Mouse (Mus musculus): Measurements from ENCODE around the gene Rtl1. TPM values are rescaled to one million over a fixed set of nuclear protein-coding genes. Genes with fewer than 3 reads are reported as not detected.

The Rtl1 gene
- polyA plus RNA-seq, 1 experiment = not detected

DNA sequence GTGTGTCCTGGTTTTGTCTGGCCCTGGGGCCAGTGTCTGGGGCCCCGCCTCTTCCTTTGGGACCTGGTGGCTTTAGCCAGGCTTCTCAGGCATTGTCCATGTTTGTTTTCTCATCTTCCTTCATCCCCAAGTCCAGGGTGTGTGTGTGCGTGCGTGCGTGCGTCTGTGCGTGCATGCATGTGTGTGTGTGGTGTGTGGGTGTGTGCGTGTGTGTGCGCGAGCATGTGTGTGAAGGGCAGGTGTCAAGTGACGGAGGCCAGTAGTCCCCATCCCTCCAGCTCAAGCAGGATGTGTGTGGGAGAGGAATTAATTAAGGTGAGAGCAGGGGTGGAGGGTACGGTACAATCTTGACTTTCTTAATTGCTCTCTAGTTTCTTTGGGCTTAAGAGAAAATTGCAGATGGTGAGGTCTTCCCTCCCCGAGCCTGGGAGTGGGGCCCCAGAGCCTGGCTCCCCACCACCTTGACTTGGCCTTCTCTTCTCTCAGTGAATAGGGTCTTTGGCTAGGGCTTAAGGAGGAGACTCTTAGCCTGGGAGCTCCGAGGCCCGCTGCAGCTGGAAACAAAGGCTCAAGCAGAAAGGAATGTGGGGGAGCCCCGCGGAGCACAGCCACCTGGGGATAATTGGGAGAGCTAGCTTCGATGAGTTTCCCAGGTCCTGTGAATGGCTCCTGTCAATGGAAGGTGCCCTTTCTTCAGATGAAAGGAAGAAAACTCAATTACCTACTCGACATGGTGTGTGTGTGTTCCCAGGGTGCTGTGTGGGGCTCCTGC lies 47.2 kb downstream of the Rtl1 start:
- DNase-seq (ENCODE audit: low read depth in 1 of 2, low spot score in 2 of 2) = no peak
- H3K4me1 ChIP-seq (ENCODE audit: control insufficient read depth, insufficient read depth, insufficient read length) = no peaks in the 10 kb centered on the region
- H3K27ac ChIP-seq (ENCODE audit: insufficient read depth, low read length) = no peak overlapping the region
- no peaks in the 10 kb centered on the region for H3K36me3 ChIP-seq (ENCODE audit: control insufficient read depth, insufficient read depth, low read length)
- no peak overlapping the region for H3K4me3 ChIP-seq (ENCODE audit: extremely low read depth, insufficient read depth, insufficient read length)
- 82% methylated on average over 18 of the region's 18 CpGs for WGBS
- H3K27me3 ChIP-seq (ENCODE audit: control insufficient read depth, insufficient read depth, low read length) = no peaks in the 10 kb centered on the region
- no peak for TF ChIP-seq POLR2A (IDR thresholded peaks at IDR 0.05; ENCODE audit: low read depth, low read length)
- TF ChIP-seq CTCF (IDR thresholded peaks at IDR 0.05; ENCODE audit: extremely low read depth, insufficient read depth, insufficient read length, insufficient replicate concordance) = no peak

DNA sequence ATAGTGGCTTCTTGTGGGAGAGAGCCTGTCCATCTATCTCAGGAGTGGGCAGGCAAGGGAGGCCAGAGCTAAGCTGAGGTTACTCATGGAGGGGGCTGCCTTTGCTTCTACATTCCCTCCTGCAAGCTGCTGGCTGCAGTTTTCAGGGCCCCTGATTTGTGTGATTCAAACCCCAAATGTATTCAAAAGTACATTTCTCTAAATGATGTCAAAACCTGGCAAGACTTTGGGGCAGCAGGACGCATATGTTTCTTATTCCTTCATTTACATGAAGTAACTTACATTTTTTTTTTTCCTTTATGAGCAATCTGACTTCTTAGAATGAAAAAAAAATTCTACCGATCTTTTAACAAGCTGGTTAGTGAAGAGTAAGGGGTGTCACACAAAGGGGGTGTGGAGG lies 48.4 kb downstream of the Rtl1 start:
- H3K36me3 ChIP-seq (ENCODE audit: control insufficient read depth, insufficient read depth, low read length) = no peaks in the 10 kb centered on the region
- TF ChIP-seq CTCF (IDR thresholded peaks at IDR 0.05; ENCODE audit: extremely low read depth, insufficient read depth, insufficient read length, insufficient replicate concordance) (no peak), POLR2A (IDR thresholded peaks at IDR 0.05; ENCODE audit: low read depth, low read length) (no peak)
- H3K4me3 ChIP-seq (ENCODE audit: extremely low read depth, insufficient read depth, insufficient read length) = no peak overlapping the region
- DNase-seq (ENCODE audit: low read depth in 1 of 2, low spot score in 2 of 2) = no peak
- no peaks in the 10 kb centered on the region for H3K4me1 ChIP-seq (ENCODE audit: control insufficient read depth, insufficient read depth, insufficient read length)
- WGBS = 83% methylated on average over 2 of the region's 2 CpGs
- no peak overlapping the region for H3K27ac ChIP-seq (ENCODE audit: insufficient read depth, low read length)
- no peaks in the 10 kb centered on the region for H3K27me3 ChIP-seq (ENCODE audit: control insufficient read depth, insufficient read depth, low read length)

DNA sequence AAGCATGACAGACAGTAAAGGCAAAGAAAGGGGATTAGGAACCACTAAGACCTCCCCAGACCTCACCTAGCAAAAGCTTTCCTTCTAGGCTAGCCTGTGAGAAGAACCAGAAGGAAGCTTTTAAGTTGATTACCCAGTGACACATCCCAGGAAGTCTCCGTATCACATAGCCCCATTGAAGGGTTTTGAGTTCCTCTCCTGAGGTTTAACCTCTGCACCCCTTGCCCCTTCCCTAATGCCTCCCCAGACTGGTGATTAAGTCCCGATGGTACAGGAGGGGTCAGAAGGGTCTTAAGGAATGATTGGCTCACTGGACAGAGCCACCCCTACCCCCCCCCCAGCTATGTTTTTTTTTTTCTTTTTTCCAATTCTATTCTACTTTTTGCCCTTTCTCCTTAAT lies 53.0 kb downstream of the Rtl1 start:
- H3K27me3 ChIP-seq (ENCODE audit: control insufficient read depth, insufficient read depth, low read length) = no peaks in the 10 kb centered on the region
- H3K36me3 ChIP-seq (ENCODE audit: control insufficient read depth, insufficient read depth, low read length) = no peaks in the 10 kb centered on the region
- no peak overlapping the region for H3K4me3 ChIP-seq (ENCODE audit: extremely low read depth, insufficient read depth, insufficient read length)
- WGBS = 39% methylated on average over 2 of the region's 2 CpGs
- TF ChIP-seq POLR2A (IDR thresholded peaks at IDR 0.05; ENCODE audit: low read depth, low read length) = no peak
- TF ChIP-seq CTCF (IDR thresholded peaks at IDR 0.05; ENCODE audit: extremely low read depth, insufficient read depth, insufficient read length, insufficient replicate concordance) = no peak
- H3K4me1 ChIP-seq (ENCODE audit: control insufficient read depth, insufficient read depth, insufficient read length) = no peaks in the 10 kb centered on the region
- no peak overlapping the region for H3K27ac ChIP-seq (ENCODE audit: insufficient read depth, low read length)
- no peak for DNase-seq (ENCODE audit: low read depth in 1 of 2, low spot score in 2 of 2)

DNA sequence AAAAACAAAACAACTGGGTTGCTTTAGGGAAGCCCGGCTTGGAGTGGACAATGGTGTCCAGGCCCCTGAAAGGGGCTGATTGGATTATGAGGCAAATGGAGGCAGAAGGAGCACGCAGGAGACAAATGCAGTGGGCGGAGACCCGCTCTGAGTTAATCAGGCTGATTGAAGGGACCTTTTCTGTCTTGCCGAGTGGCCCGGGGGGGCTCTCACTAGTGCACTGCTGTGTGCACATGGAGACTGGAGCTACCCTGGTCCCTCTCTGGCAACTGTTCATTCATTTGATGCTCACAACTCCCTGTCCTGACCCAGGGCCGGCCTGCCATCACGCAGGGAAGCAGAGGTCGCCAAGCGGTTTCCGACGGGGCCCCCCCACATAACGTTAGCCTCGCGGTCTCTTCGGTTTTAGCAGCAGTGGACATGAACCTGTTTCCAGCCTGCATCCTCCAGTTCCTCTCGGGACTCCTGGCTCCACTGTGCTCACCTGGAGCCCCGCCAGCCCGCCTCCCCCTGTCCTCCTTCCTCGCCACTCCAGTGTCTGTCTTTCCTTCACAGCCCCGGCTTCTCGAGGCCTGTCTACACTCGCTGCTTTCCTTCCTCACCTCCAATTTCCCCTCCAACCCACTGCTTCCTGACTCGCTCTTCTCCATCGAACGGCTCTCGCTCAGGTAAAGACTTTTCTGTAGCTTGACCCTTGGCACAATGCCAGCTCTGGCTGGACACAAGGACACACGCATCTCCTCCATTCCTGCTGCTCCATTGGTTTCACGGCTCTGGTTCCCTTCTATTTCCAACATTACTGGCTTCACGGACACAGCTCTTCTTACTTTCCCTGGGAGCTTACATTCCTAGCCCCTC lies 54.0 kb downstream of the Rtl1 start:
- Histone ChIP-seq H3K4me3 (ENCODE audit: extremely low read depth, insufficient read depth, insufficient read length) (no peak overlapping the region), H3K27ac (ENCODE audit: insufficient read depth, low read length) (no peak overlapping the region), H3K36me3 (ENCODE audit: control insufficient read depth, insufficient read depth, low read length) (no peaks in the 10 kb centered on the region), H3K4me1 (ENCODE audit: control insufficient read depth, insufficient read depth, insufficient read length) (no peaks in the 10 kb centered on the region), H3K27me3 (ENCODE audit: control insufficient read depth, insufficient read depth, low read length) (no peaks in the 10 kb centered on the region)
- TF ChIP-seq CTCF (IDR thresholded peaks at IDR 0.05; ENCODE audit: extremely low read depth, insufficient read depth, insufficient read length, insufficient replicate concordance) (no peak), POLR2A (IDR thresholded peaks at IDR 0.05; ENCODE audit: low read depth, low read length) (no peak)
- DNase-seq (ENCODE audit: low read depth in 1 of 2, low spot score in 2 of 2) = no peak
- WGBS = 81% methylated on average over 30 of the region's 30 CpGs

DNA sequence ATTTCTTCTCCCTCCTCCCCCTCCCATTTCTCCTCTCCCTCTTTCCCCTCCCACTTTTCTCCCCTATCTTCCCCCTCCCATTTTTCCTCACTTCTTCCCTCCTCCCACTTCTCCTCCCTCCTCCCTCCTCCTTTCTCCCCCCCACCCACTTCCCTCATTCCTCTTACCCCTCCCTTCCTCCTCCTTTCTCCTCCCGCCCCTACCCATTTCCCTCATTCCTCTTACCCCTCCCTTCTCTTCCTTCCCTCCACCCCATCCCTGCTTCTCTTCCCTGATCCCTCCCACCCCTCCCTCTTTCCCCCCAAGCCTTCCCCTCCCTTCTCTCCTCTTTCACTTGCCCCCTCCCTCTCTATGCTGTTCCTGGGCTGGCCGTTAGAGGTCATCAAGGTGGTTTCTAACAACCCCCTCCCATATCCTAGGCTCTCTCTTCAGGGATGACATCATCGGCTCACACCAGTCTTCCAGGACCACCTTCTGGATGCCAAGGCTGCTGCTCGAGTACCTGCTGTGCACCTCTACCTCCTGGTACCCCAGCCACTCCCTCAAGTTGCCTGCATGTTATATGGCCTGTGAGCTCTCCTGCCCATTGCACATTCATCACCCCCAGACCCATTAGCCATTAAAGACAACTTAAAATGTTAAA lies 56.7 kb downstream of the Rtl1 start:
- H3K27me3 ChIP-seq (ENCODE audit: control insufficient read depth, insufficient read depth, low read length) = 0 out of 2 replicates have a peak, but pooled peaks cover 2% of the 10 kb centered on the region
- H3K36me3 ChIP-seq (ENCODE audit: control insufficient read depth, insufficient read depth, low read length) = no peaks in the 10 kb centered on the region
- H3K4me1 ChIP-seq (ENCODE audit: control insufficient read depth, insufficient read depth, insufficient read length) = no peaks in the 10 kb centered on the region
- DNase-seq (ENCODE audit: low read depth in 1 of 2, low spot score in 2 of 2) = no peak
- no peak overlapping the region for H3K4me3 ChIP-seq (ENCODE audit: extremely low read depth, insufficient read depth, insufficient read length)
- 83% methylated on average over 4 of the region's 4 CpGs for WGBS
- H3K27ac ChIP-seq (ENCODE audit: insufficient read depth, low read length) = no peak overlapping the region
- TF ChIP-seq POLR2A (IDR thresholded peaks at IDR 0.05; ENCODE audit: low read depth, low read length) (no peak), CTCF (IDR thresholded peaks at IDR 0.05; ENCODE audit: extremely low read depth, insufficient read depth, insufficient read length, insufficient replicate concordance) (no peak)

DNA sequence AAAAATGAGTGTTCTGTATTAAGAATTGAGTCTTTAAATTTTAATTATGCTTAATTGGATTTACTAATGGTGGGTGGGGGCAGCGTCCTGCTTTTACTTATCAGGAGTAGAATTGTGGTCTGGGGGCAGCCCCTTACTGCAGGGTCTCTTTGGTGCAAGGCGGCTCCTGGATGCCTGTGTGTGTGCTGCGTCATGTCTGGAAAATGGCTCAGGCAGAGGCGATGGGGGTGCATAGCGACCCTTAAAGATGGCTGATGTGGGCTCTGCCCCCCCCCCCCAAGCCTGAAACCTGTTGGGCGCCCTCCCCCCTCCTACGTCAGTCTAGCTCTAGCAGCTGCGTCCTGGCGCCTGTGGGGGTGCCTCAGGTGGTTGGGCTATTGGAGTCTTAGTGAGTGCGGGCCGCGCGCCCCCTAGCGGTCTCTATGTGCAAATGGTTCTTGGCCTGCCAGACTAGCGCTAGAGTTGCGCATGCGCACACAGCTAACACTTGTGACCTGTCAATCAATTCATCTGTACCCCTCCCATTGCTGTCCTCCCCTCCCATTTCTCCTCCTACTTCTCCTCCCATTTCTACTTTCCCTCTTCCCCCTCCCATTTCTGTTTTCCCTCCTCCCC lies 57.4 kb downstream of the Rtl1 start:
- no peak overlapping the region for H3K4me3 ChIP-seq (ENCODE audit: extremely low read depth, insufficient read depth, insufficient read length)
- WGBS = 58% methylated on average over 17 of the region's 17 CpGs
- TF ChIP-seq CTCF (IDR thresholded peaks at IDR 0.05; ENCODE audit: extremely low read depth, insufficient read depth, insufficient read length, insufficient replicate concordance) = peak; percentile 46; the same call in 1 of the 2 replicates
- no peak for TF ChIP-seq POLR2A (IDR thresholded peaks at IDR 0.05; ENCODE audit: low read depth, low read length)
- DNase-seq (ENCODE audit: low read depth in 1 of 2, low spot score in 2 of 2) = peak; percentile 8 to 13
- H3K27me3 ChIP-seq (ENCODE audit: control insufficient read depth, insufficient read depth, low read length) = 0 out of 2 replicates have a peak, but pooled peaks cover 2% of the 10 kb centered on the region
- no peaks in the 10 kb centered on the region for H3K4me1 ChIP-seq (ENCODE audit: control insufficient read depth, insufficient read depth, insufficient read length)
- no peaks in the 10 kb centered on the region for H3K36me3 ChIP-seq (ENCODE audit: control insufficient read depth, insufficient read depth, low read length)
- no peak overlapping the region for H3K27ac ChIP-seq (ENCODE audit: insufficient read depth, low read length)

All from spleen, adult 2 months (tissue).